Mouse (Mus musculus) retina, postnatal 1 day (tissue): ENCODE measurements around the gene Usp20.
"Not testable (repeated sequence)": the region's sequence is repeated elsewhere in the genome, so short reads cannot be mapped to it uniquely, and the experiment has no call there.

Experiments used
- DNase-seq: peaks from one replicate; pipeline ENCODE4 v3.0.0-alpha.2; 2012

Usp20 gene

GRCm38 (mm10) chr2:30981790-30982513 lies at the start of gene Usp20, which contains the start of gene BC005624:
Usp20 (plus strand) TSS chr2:30982279.
BC005624 (minus strand) TSS chr2:30982201.
- DNase-seq: peak; percentile 100

GRCm38 (mm10) chr2:30933032-30933431 lies 49.0 kb upstream of the Usp20 start:
- DNase-seq: no peak

- DNase-seq: peak; percentile 88
These were observed 48.1 kb upstream of the Usp20 start for GRCm38 (mm10) chr2:30933917-30934450.

- DNase-seq: no peak
These were observed 45.3 kb upstream of the Usp20 start for GRCm38 (mm10) chr2:30936808-30937207.

GRCm38 (mm10) chr2:30937731-30938130 lies 44.3 kb upstream of the Usp20 start:
- DNase-seq: no peak

GRCm38 (mm10) chr2:30938574-30938991 lies 43.5 kb upstream of the Usp20 start:
- DNase-seq: no peak

- DNase-seq: no peak
These were observed 40.5 kb upstream of the Usp20 start for GRCm38 (mm10) chr2:30941586-30941985.

GRCm38 (mm10) chr2:30942116-30942515 lies 40.0 kb upstream of the Usp20 start:
- DNase-seq: not testable (repeated sequence)

- DNase-seq: peak; percentile 84
These were observed 39.5 kb upstream of the Usp20 start for GRCm38 (mm10) chr2:30942603-30943011.

GRCm38 (mm10) chr2:30952457-30952823 lies 29.6 kb upstream of the Usp20 start:
- no peak for DNase-seq

- DNase-seq: peak; percentile 96
These were observed 29.1 kb upstream of the Usp20 start, which contains the start of gene Tor1b for GRCm38 (mm10) chr2:30952824-30953490. Tor1b (plus strand) TSS chr2:30952959.

GRCm38 (mm10) chr2:30954797-30955196 lies 27.3 kb upstream of the Usp20 start:
- no peak for DNase-seq

GRCm38 (mm10) chr2:30957511-30957910 lies 24.6 kb upstream of the Usp20 start:
- no peak for DNase-seq

GRCm38 (mm10) chr2:30958726-30959125 lies 23.4 kb upstream of the Usp20 start:
- DNase-seq: no peak

GRCm38 (mm10) chr2:30959856-30960255 lies 22.2 kb upstream of the Usp20 start:
- no peak for DNase-seq

GRCm38 (mm10) chr2:30962570-30963254 lies 19.4 kb upstream of the Usp20 start:
- DNase-seq: no peak

GRCm38 (mm10) chr2:30965627-30966026 lies 16.5 kb upstream of the Usp20 start:
- no peak for DNase-seq

GRCm38 (mm10) chr2:30966826-30967225 lies 15.3 kb upstream of the Usp20 start:
- DNase-seq: peak; percentile 11

GRCm38 (mm10) chr2:30967352-30968327 lies 14.4 kb upstream of the Usp20 start, which contains the start of gene Tor1a:
Tor1a (minus strand) TSS chr2:30967933.
- peak; percentile 94 for DNase-seq

- peak; percentile 48 for DNase-seq
These were observed 945 bp downstream of the Usp20 start for GRCm38 (mm10) chr2:30983024-30983423.

- peak; percentile 6 for DNase-seq
These were observed 3.3 kb downstream of the Usp20 start for GRCm38 (mm10) chr2:30985111-30986020.
